Mouse (Mus musculus) cerebellum, postnatal 25 days (tissue): ENCODE data around the gene Usb1.
"Not testable (repeated sequence)": the region's sequence is repeated elsewhere in the genome, so short reads cannot be mapped to it uniquely, and the experiment has no call there.

ENCODE experiments used
- DNase-seq, 2 experiments: peaks; one replicate each; pipeline ENCODE4 v3.0.0; 2021; ENCODE audit warnings: mixed read lengths in 2 of 2

The Usb1 gene

DNA sequence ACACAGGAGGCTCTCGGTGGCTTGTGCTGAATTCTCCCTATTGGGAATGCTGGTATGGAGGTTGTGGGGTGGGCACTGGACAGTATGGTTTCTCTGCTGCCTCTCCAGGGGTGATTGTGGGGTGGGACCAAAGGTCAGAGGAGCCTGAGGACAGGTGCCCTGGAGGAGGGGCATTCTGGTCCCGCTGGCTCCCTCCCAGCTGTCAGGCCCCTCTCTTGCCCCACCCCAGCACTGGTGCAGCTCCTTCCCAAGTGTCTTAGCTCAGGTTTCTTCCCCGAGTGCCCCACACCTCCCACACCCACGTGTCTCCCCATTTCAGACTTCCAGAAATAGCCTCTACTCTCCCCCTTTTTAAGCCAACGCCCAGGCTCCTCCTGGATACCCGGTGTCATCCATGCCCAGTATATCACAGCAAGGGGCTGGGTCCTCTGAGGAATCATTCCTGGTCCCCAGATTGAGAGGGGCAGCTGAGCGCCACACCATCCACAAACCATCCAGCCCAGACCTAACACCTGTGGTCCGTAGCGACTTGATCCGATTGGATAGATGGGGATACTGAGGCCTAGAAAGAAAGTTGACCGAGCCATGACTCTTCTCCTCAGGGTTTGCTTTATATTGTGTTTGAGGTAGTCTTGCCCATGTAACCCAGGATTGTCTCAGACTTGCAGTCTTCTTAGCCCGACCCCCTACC, 44.4 kb downstream of the Usb1 start:
- no peak for DNase-seq

DNA sequence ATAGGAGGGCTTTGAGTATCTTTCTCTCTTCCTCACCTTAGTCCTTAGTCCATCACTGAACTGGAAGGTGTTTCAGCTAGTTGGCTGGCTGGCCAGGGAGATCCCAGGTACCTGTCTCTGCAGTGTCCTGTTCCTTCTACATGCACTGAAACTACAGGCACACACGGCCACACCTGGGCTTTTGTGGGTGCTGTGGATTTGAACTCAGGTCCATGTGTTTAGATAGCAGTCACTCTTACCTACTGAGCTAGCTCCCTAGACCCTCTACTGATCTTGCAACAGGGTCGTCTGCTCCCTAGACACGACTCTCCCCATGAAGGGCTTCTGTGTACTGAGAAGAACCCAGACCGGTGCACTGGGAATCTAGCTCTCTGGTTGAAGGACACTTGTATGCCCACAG, 45.0 kb downstream of the Usb1 start:
- DNase-seq, result no peak

- no peak for DNase-seq
These were observed 45.8 kb downstream of the Usb1 start for GRCm38 (mm10) chr8:95377863-95378291.

DNA sequence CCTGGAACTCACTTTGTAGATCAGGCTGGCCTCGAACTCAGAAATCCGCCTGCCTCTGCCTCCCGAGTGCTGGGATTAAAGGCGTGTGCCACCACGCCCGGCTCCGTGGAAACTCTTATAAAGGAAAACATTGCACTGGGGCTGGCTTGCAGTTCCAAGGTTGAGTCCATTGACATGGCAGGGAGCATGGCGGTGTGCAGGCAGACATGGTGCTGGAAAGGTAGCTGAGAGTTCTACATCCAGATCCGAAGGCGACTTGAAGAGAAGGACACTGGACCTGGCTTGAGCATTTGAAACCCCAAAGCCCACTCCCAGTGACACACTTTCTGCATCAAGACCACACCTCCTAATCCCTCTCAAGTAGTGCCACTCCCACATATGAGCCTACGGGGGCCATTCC, 46.8 kb downstream of the Usb1 start:
- not testable (repeated sequence) for DNase-seq

GRCm38 (mm10) chr8:95380953-95381352, 48.9 kb downstream of the Usb1 start:
- DNase-seq, result no peak

DNA sequence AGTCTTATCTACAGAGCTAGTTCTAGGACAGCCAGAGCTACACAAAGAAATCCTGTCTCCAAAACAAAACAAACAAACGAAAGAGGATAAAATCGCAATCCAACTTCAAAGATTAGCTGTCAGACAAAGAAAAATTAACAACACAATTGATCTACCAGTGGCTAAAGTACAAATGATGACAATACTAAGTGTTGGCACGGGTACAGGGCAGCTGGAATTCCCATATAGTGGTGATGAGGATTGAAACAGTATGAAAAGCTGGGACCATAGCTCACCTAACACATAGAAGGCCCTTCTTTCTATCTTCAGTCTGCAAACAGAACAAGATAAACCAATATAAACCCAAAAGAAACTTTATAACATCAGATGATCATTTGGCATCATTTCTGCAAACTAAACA, 49.5 kb downstream of the Usb1 start:
- no peak for DNase-seq

DNA sequence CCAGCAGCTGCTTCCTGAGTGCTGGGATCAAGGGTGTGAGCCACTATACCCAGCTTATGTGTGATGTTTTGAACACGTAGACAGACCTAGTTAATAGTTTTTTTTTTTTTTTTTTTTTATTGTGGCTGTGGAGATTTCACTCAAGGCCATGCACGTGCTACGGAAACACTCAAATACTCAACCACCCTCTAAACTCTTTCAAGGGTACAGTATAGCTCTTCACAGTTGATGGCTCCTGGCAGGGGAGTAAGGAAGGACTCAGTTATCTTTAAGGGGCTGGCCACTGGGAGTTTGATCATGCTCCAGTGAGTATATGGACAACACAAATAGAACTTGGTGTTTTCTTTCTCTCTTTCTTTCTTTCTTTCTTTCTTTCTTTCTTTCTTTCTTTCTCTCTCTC, 52.4 kb downstream of the Usb1 start:
- DNase-seq, result no peak

DNA sequence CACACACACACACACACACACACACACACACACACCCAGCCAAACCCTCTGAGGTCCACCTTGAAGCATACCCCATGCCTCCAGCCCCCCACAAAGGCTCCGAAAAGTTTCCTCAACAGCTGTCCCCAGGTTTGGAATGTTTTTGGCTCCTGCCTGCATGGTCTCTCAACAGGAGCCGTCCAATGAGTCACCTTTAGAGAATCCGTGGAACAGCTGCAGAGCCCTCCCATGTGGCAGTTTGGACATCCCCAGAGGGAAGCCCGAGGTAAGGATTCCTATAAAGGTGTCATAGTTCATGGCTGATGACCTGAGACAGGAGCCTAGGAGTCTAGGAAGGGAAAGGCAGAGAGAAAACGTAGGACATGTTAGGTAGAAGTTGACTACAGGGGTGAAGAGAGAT, 54.0 kb downstream of the Usb1 start:
- DNase-seq, result no peak

- no peak for DNase-seq
These were observed 55.1 kb downstream of the Usb1 start for GRCm38 (mm10) chr8:95387221-95387620.

DNA sequence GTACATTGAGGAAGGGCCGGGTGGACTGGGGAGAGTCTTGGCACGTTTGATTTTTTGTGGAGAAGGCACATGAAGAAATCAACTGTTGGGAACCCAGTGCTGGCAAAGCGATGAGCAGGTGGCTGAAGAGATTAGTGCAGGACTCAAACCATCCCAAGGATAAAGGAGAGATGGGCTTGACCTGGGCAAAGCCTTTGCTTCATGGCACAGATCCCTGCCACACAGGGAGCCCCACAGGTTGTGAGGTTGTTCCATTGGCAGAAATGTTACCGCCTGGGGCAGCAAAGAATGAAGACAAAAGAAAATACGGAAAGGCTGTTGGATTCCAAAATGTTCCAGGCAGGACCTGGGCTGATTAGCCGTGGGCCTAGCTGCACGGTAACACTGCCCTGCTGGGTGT, 55.9 kb downstream of the Usb1 start:
- DNase-seq, result no peak

DNA sequence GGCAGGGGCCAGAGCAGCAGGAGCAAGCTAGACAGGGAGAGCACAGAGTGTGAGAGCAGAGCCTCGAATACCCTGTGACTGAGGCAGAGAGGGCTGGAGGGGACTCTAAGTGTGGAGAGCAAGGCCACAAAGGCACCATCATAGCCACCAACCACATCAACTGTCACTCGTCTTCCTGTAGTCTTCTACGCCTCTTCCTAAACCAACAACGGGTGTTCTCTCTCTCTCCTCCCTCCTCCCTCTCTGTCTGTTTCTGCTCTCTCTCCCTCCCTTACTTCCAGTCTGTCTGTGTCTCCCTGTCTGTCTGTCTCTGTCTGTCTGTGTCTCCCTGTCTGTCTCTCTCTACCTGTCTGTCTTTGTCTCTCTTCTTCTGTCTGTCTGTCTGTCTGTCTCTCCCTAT, 58.2 kb downstream of the Usb1 start:
- DNase-seq, result no peak

DNA sequence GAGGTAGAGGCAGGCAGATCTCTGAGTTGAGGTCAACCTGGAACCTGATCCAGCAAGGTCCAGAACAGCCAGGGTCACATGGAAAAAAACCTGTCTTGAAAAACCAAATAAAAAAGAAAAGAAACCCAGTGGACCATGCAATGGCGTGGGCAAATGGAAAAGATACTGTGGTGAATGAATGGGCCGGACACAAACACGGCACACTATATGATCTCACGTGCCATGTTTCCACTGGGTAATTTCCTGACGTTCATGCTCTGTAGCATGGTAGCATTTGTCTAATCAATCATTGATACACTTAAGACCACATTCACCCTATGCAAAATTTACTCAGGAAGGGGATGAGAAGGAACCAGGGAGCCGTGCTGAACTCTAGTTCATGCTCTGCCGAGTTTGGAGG, 59.0 kb downstream of the Usb1 start:
- DNase-seq, result no peak

DNA sequence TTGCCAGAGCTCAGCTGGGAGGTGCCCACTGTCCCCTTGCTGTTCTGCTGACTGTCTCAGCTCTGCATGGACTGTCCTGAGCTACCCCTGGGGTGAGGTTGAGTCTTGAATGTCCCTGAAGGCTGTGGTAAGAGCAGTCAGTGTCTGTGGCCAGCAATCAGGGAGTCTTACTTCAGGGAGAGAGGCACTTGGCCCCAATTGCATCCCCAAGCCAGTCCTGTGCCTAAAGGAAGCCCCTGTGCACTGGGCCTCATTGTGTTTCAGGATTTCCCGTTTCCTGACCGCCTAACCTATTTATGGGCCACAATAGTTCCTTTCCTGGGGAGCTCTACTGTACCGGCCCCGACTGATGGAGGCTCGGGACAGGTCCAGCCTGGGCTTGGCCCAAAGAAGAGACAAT, 60.5 kb downstream of the Usb1 start:
- no peak for DNase-seq

GRCm38 (mm10) chr8:95395186-95395918, 63.3 kb downstream of the Usb1 start:
- no peak for DNase-seq

DNA sequence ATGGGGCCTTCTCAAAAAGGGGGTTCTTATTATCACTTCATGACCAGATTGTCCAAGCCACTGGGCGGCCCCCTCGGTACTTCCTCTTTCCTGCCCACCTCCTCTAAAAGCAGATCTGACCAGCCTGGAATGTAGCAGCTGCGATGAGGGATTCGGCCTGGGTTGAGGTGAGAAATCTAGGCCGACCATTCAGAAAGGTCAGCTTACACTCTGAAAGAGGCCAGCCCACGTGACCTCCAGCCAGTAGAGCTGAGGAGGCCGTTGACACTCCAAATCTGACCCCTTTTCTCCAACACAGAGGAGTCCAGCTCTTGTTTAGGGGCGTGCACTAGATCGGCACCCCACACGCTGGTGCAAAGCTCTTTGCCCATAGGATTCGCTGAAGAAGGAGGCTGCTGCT, 64.7 kb downstream of the Usb1 start:
- no peak for DNase-seq
